Mouse (Mus musculus): Measurements from ENCODE around the gene Disp1. TPM values are rescaled to one million over a fixed set of nuclear protein-coding genes. Genes with fewer than 3 reads are reported as not detected.

The Disp1 gene
- polyA plus RNA-seq (2015; fragmentation: Nextera tagmentation; extraction: Ambion mirVana): 4.5 and 5.5 TPM in 2 replicates

- 3% methylated on average over 55 of the region's 56 CpGs for WGBS
Observed at GRCm38 (mm10) chr1:183220796-183221718, at the start of gene Disp1. Gene Disp1 (minus strand): TSS chr1:183221522.

GRCm38 (mm10) chr1:183267666-183268065, 46.3 kb upstream of the Disp1 start:
- H3K4me3 ChIP-seq (ENCODE audit: low read depth, low read length): no peak overlapping the region
- H3K9me3 ChIP-seq (ENCODE audit: control insufficient read depth): no peaks in the 10 kb centered on the region
- no peak overlapping the region for H3K4me2 ChIP-seq (replicated peaks; ENCODE audit: low read depth)
- H3K9ac ChIP-seq (ENCODE audit: low read depth, low read length): no peak overlapping the region
- no peaks in the 10 kb centered on the region for H3K4me1 ChIP-seq (replicated peaks; ENCODE audit: control insufficient read depth, insufficient read depth, low read length)
- H3K27ac ChIP-seq (ENCODE audit: low read depth, low read length): no peak overlapping the region
- WGBS: 63% methylated on average over 6 of the region's 6 CpGs
- no peak for TF ChIP-seq CTCF (IDR thresholded peaks at IDR 0.05; ENCODE audit: low read depth)
- no peak for ATAC-seq
- no peaks in the 10 kb centered on the region for H3K36me3 ChIP-seq (ENCODE audit: control insufficient read depth, insufficient read depth)
- H3K27me3 ChIP-seq (replicated peaks; ENCODE audit: control insufficient read depth, insufficient read depth, low read length): no peaks in the 10 kb centered on the region

More at GRCm38 (mm10) chr1:183220796-183221718, at the start of gene Disp1:
- TF ChIP-seq CTCF (IDR thresholded peaks at IDR 0.05; ENCODE audit: low read depth): no peak
- no peak within 1 kb of the TSS for H3K27ac ChIP-seq (ENCODE audit: low read depth, low read length)
- H3K4me3 ChIP-seq (ENCODE audit: low read depth, low read length): peak within 1 kb of the TSS; percentile 71
- peak; percentile 79 for ATAC-seq
- no peaks in the 10 kb centered on the region for H3K9me3 ChIP-seq (ENCODE audit: control insufficient read depth)
- H3K4me1 ChIP-seq (replicated peaks; ENCODE audit: control insufficient read depth, insufficient read depth, low read length): no peaks in the 10 kb centered on the region
- H3K4me2 ChIP-seq (replicated peaks; ENCODE audit: low read depth): peak within 1 kb of the TSS; percentile 86
- peak within 1 kb of the TSS; percentile 69 for H3K9ac ChIP-seq (ENCODE audit: low read depth, low read length)
- H3K36me3 ChIP-seq (ENCODE audit: control insufficient read depth, insufficient read depth): no peaks in the 10 kb centered on the region
- no peaks in the 10 kb centered on the region for H3K27me3 ChIP-seq (replicated peaks; ENCODE audit: control insufficient read depth, insufficient read depth, low read length)

GRCm38 (mm10) chr1:183265921-183266467, 44.7 kb upstream of the Disp1 start:
- no peak overlapping the region for H3K9ac ChIP-seq (ENCODE audit: low read depth, low read length)
- no peak overlapping the region for H3K27ac ChIP-seq (ENCODE audit: low read depth, low read length)
- no peaks in the 10 kb centered on the region for H3K36me3 ChIP-seq (ENCODE audit: control insufficient read depth, insufficient read depth)
- no peak overlapping the region for H3K4me3 ChIP-seq (ENCODE audit: low read depth, low read length)
- no peak for ATAC-seq
- H3K27me3 ChIP-seq (replicated peaks; ENCODE audit: control insufficient read depth, insufficient read depth, low read length): no peaks in the 10 kb centered on the region
- WGBS: 64% methylated on average over 14 of the region's 14 CpGs
- no peaks in the 10 kb centered on the region for H3K9me3 ChIP-seq (ENCODE audit: control insufficient read depth)
- H3K4me2 ChIP-seq (replicated peaks; ENCODE audit: low read depth): no peak overlapping the region
- no peaks in the 10 kb centered on the region for H3K4me1 ChIP-seq (replicated peaks; ENCODE audit: control insufficient read depth, insufficient read depth, low read length)
- no peak for TF ChIP-seq CTCF (IDR thresholded peaks at IDR 0.05; ENCODE audit: low read depth)

- WGBS: 69% methylated on average over 13 of the region's 13 CpGs
- H3K4me3 ChIP-seq (ENCODE audit: low read depth, low read length): no peak overlapping the region
- no peak overlapping the region for H3K4me2 ChIP-seq (replicated peaks; ENCODE audit: low read depth)
- H3K27me3 ChIP-seq (replicated peaks; ENCODE audit: control insufficient read depth, insufficient read depth, low read length): no peaks in the 10 kb centered on the region
- TF ChIP-seq CTCF (IDR thresholded peaks at IDR 0.05; ENCODE audit: low read depth): no peak
- H3K36me3 ChIP-seq (ENCODE audit: control insufficient read depth, insufficient read depth): no peaks in the 10 kb centered on the region
- no peak overlapping the region for H3K27ac ChIP-seq (ENCODE audit: low read depth, low read length)
- no peaks in the 10 kb centered on the region for H3K4me1 ChIP-seq (replicated peaks; ENCODE audit: control insufficient read depth, insufficient read depth, low read length)
- H3K9me3 ChIP-seq (ENCODE audit: control insufficient read depth): no peaks in the 10 kb centered on the region
- no peak for ATAC-seq
- no peak overlapping the region for H3K9ac ChIP-seq (ENCODE audit: low read depth, low read length)
Observed at GRCm38 (mm10) chr1:183264145-183265008, 43.1 kb upstream of the Disp1 start.

- no peaks in the 10 kb centered on the region for H3K4me1 ChIP-seq (replicated peaks; ENCODE audit: control insufficient read depth, insufficient read depth, low read length)
- TF ChIP-seq CTCF (IDR thresholded peaks at IDR 0.05; ENCODE audit: low read depth): no peak
- H3K27ac ChIP-seq (ENCODE audit: low read depth, low read length): no peak overlapping the region
- no peak overlapping the region for H3K4me2 ChIP-seq (replicated peaks; ENCODE audit: low read depth)
- no peaks in the 10 kb centered on the region for H3K9me3 ChIP-seq (ENCODE audit: control insufficient read depth)
- H3K4me3 ChIP-seq (ENCODE audit: low read depth, low read length): no peak overlapping the region
- H3K9ac ChIP-seq (ENCODE audit: low read depth, low read length): no peak overlapping the region
- WGBS: 50% methylated on average over 10 of the region's 10 CpGs
- ATAC-seq: no peak
- H3K36me3 ChIP-seq (ENCODE audit: control insufficient read depth, insufficient read depth): no peaks in the 10 kb centered on the region
- no peaks in the 10 kb centered on the region for H3K27me3 ChIP-seq (replicated peaks; ENCODE audit: control insufficient read depth, insufficient read depth, low read length)
Observed at GRCm38 (mm10) chr1:183252574-183252973, 31.3 kb upstream of the Disp1 start.

GRCm38 (mm10) chr1:183251818-183252217, 30.5 kb upstream of the Disp1 start:
- TF ChIP-seq CTCF (IDR thresholded peaks at IDR 0.05; ENCODE audit: low read depth): no peak
- no peaks in the 10 kb centered on the region for H3K36me3 ChIP-seq (ENCODE audit: control insufficient read depth, insufficient read depth)
- H3K9ac ChIP-seq (ENCODE audit: low read depth, low read length): no peak overlapping the region
- WGBS: 82% methylated on average over 2 of the region's 2 CpGs
- no peaks in the 10 kb centered on the region for H3K27me3 ChIP-seq (replicated peaks; ENCODE audit: control insufficient read depth, insufficient read depth, low read length)
- no peaks in the 10 kb centered on the region for H3K4me1 ChIP-seq (replicated peaks; ENCODE audit: control insufficient read depth, insufficient read depth, low read length)
- no peaks in the 10 kb centered on the region for H3K9me3 ChIP-seq (ENCODE audit: control insufficient read depth)
- no peak for ATAC-seq
- H3K27ac ChIP-seq (ENCODE audit: low read depth, low read length): no peak overlapping the region
- no peak overlapping the region for H3K4me3 ChIP-seq (ENCODE audit: low read depth, low read length)
- no peak overlapping the region for H3K4me2 ChIP-seq (replicated peaks; ENCODE audit: low read depth)
